Mouse (Mus musculus): ENCODE results near the gene Scamp4. TPM values are rescaled to one million over a fixed set of nuclear protein-coding genes. Genes with fewer than 3 reads are reported as not detected.
"Not testable (repeated sequence)": the region's sequence is repeated elsewhere in the genome, so short reads cannot be mapped to it uniquely, and the experiment has no call there.

The Scamp4 gene
- polyA plus RNA-seq, 1 experiment from 2014 or later: 65.9 TPM

DNA sequence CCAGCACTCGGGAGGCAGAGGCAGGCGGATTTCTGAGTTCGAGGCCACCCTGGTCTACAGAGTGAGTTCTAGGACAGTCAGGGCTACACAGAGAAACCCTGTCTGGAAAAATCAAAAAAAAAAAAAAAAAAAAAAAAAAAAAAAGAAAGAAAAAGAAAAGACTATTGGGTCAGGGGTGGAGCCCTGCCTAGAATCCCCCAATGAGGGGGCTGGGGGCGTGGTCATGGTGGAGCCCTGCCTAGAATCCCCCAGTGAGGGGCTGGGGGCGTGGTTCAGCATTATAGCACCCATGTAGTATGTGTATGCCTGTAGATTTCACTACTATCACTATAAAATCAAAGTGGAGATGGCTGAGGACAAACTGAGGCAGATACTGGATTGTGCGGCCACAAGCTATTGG is 47.2 kb downstream of the Scamp4 start:
- H3K27ac ChIP-seq (replicated peaks in 1 of 2; ENCODE audit: control insufficient read depth in 1 of 2, insufficient read depth in 1 of 2, low read depth in 2 of 2, low read length in 2 of 2); H3K9ac ChIP-seq (ENCODE audit: low read length); H3K4me2 ChIP-seq (ENCODE audit: low read length); ATAC-seq (ENCODE audit: insufficient number of reproducible peaks, insufficient read depth, low FRiP score, low read depth); H3K9me3 ChIP-seq (ENCODE audit: control insufficient read depth, low read length); H3K4me3 ChIP-seq (ENCODE audit: control insufficient read depth in 1 of 2, insufficient read depth in 1 of 2, low read depth in 1 of 2, low read length in 2 of 2); H3K27me3 ChIP-seq (ENCODE audit: control insufficient read depth, insufficient read depth, low read length); H3K4me1 ChIP-seq (ENCODE audit: control insufficient read depth in 2 of 2, insufficient read depth in 2 of 2, low read length in 2 of 2): not testable (repeated sequence)
- peaks cover 40% of the 10 kb centered on the region for H3K36me3 ChIP-seq (ENCODE audit: control insufficient read depth, insufficient read depth, low read length)
- WGBS: 84% methylated on average over 6 of the region's 6 CpGs

- no peak overlapping the region for H3K4me2 ChIP-seq (ENCODE audit: low read length)
- no peak for ATAC-seq (ENCODE audit: insufficient number of reproducible peaks, insufficient read depth, low FRiP score, low read depth)
- H3K4me3 ChIP-seq (ENCODE audit: control insufficient read depth in 1 of 2, insufficient read depth in 1 of 2, low read depth in 1 of 2, low read length in 2 of 2): no peak overlapping the region
- H3K4me1 ChIP-seq (ENCODE audit: control insufficient read depth in 2 of 2, insufficient read depth in 2 of 2, low read length in 2 of 2): peaks cover 5 to 13% of the 10 kb centered on the region in 2 experiments
- WGBS: 77% methylated on average over 10 of the region's 10 CpGs
- peaks cover 35% of the 10 kb centered on the region for H3K36me3 ChIP-seq (ENCODE audit: control insufficient read depth, insufficient read depth, low read length)
- no peak overlapping the region for H3K9ac ChIP-seq (ENCODE audit: low read length)
- H3K9me3 ChIP-seq (ENCODE audit: control insufficient read depth, low read length): no peaks in the 10 kb centered on the region
- no peak overlapping the region for H3K27ac ChIP-seq (replicated peaks in 1 of 2; ENCODE audit: control insufficient read depth in 1 of 2, insufficient read depth in 1 of 2, low read depth in 2 of 2, low read length in 2 of 2)
- no peaks in the 10 kb centered on the region for H3K27me3 ChIP-seq (ENCODE audit: control insufficient read depth, insufficient read depth, low read length)
These were observed 47.7 kb downstream of the Scamp4 start for GRCm38 (mm10) chr10:80650392-80650791.

GRCm38 (mm10) chr10:80653156-80653720 is 50.6 kb downstream of the Scamp4 start:
- H3K4me3 ChIP-seq (ENCODE audit: control insufficient read depth in 1 of 2, insufficient read depth in 1 of 2, low read depth in 1 of 2, low read length in 2 of 2): no peak overlapping the region
- ATAC-seq (ENCODE audit: insufficient number of reproducible peaks, insufficient read depth, low FRiP score, low read depth): no peak
- H3K27me3 ChIP-seq (ENCODE audit: control insufficient read depth, insufficient read depth, low read length): no peaks in the 10 kb centered on the region
- peaks cover 9% of the 10 kb centered on the region for H3K36me3 ChIP-seq (ENCODE audit: control insufficient read depth, insufficient read depth, low read length)
- H3K4me1 ChIP-seq (ENCODE audit: control insufficient read depth in 2 of 2, insufficient read depth in 2 of 2, low read length in 2 of 2): peaks cover 12 to 23% of the 10 kb centered on the region in 2 experiments
- no peak overlapping the region for H3K27ac ChIP-seq (replicated peaks in 1 of 2; ENCODE audit: control insufficient read depth in 1 of 2, insufficient read depth in 1 of 2, low read depth in 2 of 2, low read length in 2 of 2)
- no peaks in the 10 kb centered on the region for H3K9me3 ChIP-seq (ENCODE audit: control insufficient read depth, low read length)
- H3K9ac ChIP-seq (ENCODE audit: low read length): no peak overlapping the region
- no peak overlapping the region for H3K4me2 ChIP-seq (ENCODE audit: low read length)
- WGBS: 85% methylated on average over 6 of the region's 6 CpGs

DNA sequence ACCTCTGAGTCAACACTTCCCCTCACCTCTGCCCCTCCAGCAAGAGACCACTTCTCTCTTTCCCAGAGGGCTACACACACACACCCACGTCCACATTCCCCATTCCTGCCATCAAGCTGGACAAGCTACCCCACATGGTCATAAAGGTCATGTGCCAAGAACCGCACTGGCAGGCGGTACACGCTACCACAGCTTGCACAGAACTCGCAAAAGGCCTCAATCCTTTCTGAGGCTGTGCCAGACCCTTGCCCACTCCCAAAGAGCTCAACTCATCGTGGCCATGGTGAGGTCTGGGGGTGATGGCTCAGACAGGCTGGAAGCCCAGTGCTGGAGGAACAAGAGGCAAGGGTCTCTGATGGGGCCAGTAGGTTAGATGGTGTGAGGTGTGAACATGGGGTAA is 52.2 kb downstream of the Scamp4 start:
- Histone ChIP-seq H3K4me3 (ENCODE audit: control insufficient read depth in 1 of 2, insufficient read depth in 1 of 2, low read depth in 1 of 2, low read length in 2 of 2) (no peak overlapping the region), H3K36me3 (ENCODE audit: control insufficient read depth, insufficient read depth, low read length) (peaks cover 6% of the 10 kb centered on the region; the same call in 1 of the 2 replicates), H3K27ac (replicated peaks in 1 of 2; ENCODE audit: control insufficient read depth in 1 of 2, insufficient read depth in 1 of 2, low read depth in 2 of 2, low read length in 2 of 2) (no peak overlapping the region), H3K27me3 (ENCODE audit: control insufficient read depth, insufficient read depth, low read length) (no peaks in the 10 kb centered on the region), H3K4me2 (ENCODE audit: low read length) (peak overlapping the region; percentile 77), H3K4me1 (ENCODE audit: control insufficient read depth in 2 of 2, insufficient read depth in 2 of 2, low read length in 2 of 2) (peaks cover 12 to 25% of the 10 kb centered on the region in 2 experiments), H3K9me3 (ENCODE audit: control insufficient read depth, low read length) (no peaks in the 10 kb centered on the region), H3K9ac (ENCODE audit: low read length) (0 out of 2 replicates have a peak overlapping the region, but pooled peaks have one; percentile 31)
- no peak for ATAC-seq (ENCODE audit: insufficient number of reproducible peaks, insufficient read depth, low FRiP score, low read depth)
- WGBS: 85% methylated on average over 6 of the region's 6 CpGs

DNA sequence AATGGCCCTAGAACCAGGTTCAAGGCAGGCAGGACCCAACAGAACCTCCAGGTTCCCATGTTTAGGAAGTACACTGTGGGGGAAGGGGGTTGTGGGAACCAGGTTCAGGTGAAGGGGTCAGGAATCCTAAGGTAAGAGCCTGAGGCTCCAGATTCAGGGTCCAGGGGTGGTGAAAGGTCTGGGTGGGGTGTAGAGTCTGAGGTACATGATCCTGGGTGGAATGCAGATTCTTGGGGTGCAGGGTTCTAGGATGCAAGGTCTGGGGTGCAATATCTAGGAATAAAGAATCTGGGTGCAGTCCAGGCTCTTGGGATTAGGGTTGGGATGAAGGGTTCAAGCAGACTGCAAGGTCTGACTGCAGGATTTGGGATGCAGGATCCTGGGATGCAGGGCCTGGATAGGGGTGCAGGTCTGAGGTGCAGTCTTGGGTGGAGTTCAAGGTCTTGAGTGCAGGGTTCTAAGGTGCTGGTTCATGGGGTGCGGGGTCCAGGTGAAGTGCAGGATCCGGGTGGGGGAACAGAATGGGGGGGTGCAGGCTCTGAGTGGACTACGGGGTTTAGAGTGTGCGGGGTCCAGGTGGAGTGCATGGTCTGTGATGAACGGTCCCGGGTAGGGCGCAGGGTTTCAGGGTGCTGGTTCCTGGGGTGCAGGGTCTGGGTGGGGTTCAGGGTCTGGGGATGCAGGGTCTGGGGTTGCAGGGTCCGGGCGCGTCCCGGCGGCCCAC is 52.9 kb downstream of the Scamp4 start:
- 0 out of 2 replicates have a peak, but pooled peaks have one; percentile 7 for ATAC-seq (ENCODE audit: insufficient number of reproducible peaks, insufficient read depth, low FRiP score, low read depth)
- Histone ChIP-seq H3K27ac (replicated peaks in 1 of 2; ENCODE audit: control insufficient read depth in 1 of 2, insufficient read depth in 1 of 2, low read depth in 2 of 2, low read length in 2 of 2) (peak overlapping the region in 1 of 2 experiments; percentile 72; a peak in 2 of 4 replicates), H3K9me3 (ENCODE audit: control insufficient read depth, low read length) (no peaks in the 10 kb centered on the region), H3K27me3 (ENCODE audit: control insufficient read depth, insufficient read depth, low read length) (no peaks in the 10 kb centered on the region), H3K36me3 (ENCODE audit: control insufficient read depth, insufficient read depth, low read length) (peaks cover 6% of the 10 kb centered on the region; the same call in 1 of the 2 replicates), H3K9ac (ENCODE audit: low read length) (peak overlapping the region; percentile 94), H3K4me1 (ENCODE audit: control insufficient read depth in 2 of 2, insufficient read depth in 2 of 2, low read length in 2 of 2) (peaks cover 12 to 25% of the 10 kb centered on the region in 2 experiments), H3K4me2 (ENCODE audit: low read length) (peak overlapping the region; percentile 77), H3K4me3 (ENCODE audit: control insufficient read depth in 1 of 2, insufficient read depth in 1 of 2, low read depth in 1 of 2, low read length in 2 of 2) (peak overlapping the region; percentile 71 to 93)
- 4% methylated on average over 12 of the region's 12 CpGs for WGBS

DNA sequence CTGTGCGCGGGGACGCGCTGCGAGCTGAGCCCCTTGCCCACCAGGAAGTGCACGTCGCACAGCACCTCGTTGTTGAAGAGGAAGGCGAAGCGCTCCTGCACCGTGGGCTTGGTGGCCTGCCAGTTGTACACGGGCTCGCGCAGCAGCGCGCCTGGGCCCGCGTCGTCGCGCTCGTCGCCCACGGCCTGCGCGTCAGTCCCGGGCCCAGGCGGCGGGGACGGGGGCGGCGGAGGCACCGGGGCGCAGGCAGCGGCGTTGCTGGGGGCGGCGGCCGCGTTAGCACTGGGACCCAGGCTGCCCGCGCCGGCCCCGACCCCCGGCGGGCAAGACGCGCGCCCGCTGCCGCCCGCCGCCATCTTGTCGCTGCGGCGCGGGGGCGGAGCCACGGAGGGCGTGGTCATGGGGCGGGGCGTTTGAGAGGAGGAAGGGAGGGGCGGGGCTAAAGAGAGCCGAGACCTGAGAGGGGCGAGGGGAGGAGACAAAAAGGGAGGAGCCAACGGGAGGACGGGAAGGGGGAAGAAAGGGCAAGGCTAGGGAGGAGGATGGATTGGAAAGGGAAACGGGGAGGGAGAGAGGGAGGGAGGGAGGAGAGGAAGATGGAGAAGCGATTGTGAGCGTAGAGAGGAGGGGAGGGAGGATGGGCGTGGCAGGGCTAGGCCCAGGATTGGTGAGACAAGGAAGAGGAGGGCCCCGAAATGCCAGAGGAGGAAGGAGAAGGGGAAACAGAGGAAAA is 53.6 kb downstream of the Scamp4 start:
- peak; percentile 84 for ATAC-seq (ENCODE audit: insufficient number of reproducible peaks, insufficient read depth, low FRiP score, low read depth)
- peak overlapping the region; percentile 94 for H3K9ac ChIP-seq (ENCODE audit: low read length)
- peak overlapping the region; percentile 82 for H3K27ac ChIP-seq (replicated peaks in 1 of 2; ENCODE audit: control insufficient read depth in 1 of 2, insufficient read depth in 1 of 2, low read depth in 2 of 2, low read length in 2 of 2)
- H3K4me1 ChIP-seq (ENCODE audit: control insufficient read depth in 2 of 2, insufficient read depth in 2 of 2, low read length in 2 of 2): peaks cover 12 to 25% of the 10 kb centered on the region in 2 experiments
- H3K9me3 ChIP-seq (ENCODE audit: control insufficient read depth, low read length): no peaks in the 10 kb centered on the region
- H3K4me2 ChIP-seq (ENCODE audit: low read length): peak overlapping the region; percentile 77
- no peaks in the 10 kb centered on the region for H3K27me3 ChIP-seq (ENCODE audit: control insufficient read depth, insufficient read depth, low read length)
- peaks cover 6% of the 10 kb centered on the region; the same call in 1 of the 2 replicates for H3K36me3 ChIP-seq (ENCODE audit: control insufficient read depth, insufficient read depth, low read length)
- H3K4me3 ChIP-seq (ENCODE audit: control insufficient read depth in 1 of 2, insufficient read depth in 1 of 2, low read depth in 1 of 2, low read length in 2 of 2): peak overlapping the region; percentile 71 to 93
- WGBS: under 1% methylated on average over 69 of the region's 72 CpGs

- H3K4me3 ChIP-seq (ENCODE audit: control insufficient read depth in 1 of 2, insufficient read depth in 1 of 2, low read depth in 1 of 2, low read length in 2 of 2): peak within 1 kb of the TSS; percentile 71 to 93
- no peaks in the 10 kb centered on the region for H3K9me3 ChIP-seq (ENCODE audit: control insufficient read depth, low read length)
- peak within 1 kb of the TSS; percentile 77 for H3K4me2 ChIP-seq (ENCODE audit: low read length)
- ATAC-seq (ENCODE audit: insufficient number of reproducible peaks, insufficient read depth, low FRiP score, low read depth): no peak
- H3K27me3 ChIP-seq (ENCODE audit: control insufficient read depth, insufficient read depth, low read length): no peaks in the 10 kb centered on the region
- H3K36me3 ChIP-seq (ENCODE audit: control insufficient read depth, insufficient read depth, low read length): peaks cover 3% of the 10 kb centered on the region; the same call in 1 of the 2 replicates
- WGBS: 25% methylated on average over 15 of the region's 15 CpGs
- H3K27ac ChIP-seq (replicated peaks in 1 of 2; ENCODE audit: control insufficient read depth in 1 of 2, insufficient read depth in 1 of 2, low read depth in 2 of 2, low read length in 2 of 2): peak within 1 kb of the TSS; percentile 82
- H3K4me1 ChIP-seq (ENCODE audit: control insufficient read depth in 2 of 2, insufficient read depth in 2 of 2, low read length in 2 of 2): peaks cover 12 to 25% of the 10 kb centered on the region in 2 experiments
- peak within 1 kb of the TSS; percentile 94 for H3K9ac ChIP-seq (ENCODE audit: low read length)
These were observed 54.4 kb downstream of the Scamp4 start, which contains the start of gene Btbd2 for GRCm38 (mm10) chr10:80656863-80657623. Gene Btbd2 (minus strand): TSS chr10:80657071.

Data from heart, embryonic 14.5 days (tissue).